Mouse (Mus musculus) heart, adult 11 months (tissue): ENCODE data around the gene Mras.
A peak's percentile ranks its signal among the peaks of the same experiment; 100 is the strongest.

Source experiments
- DNase-seq: peaks from one replicate; pipeline ENCODE4 v3.0.0; 2022

Gene Mras

DNA sequence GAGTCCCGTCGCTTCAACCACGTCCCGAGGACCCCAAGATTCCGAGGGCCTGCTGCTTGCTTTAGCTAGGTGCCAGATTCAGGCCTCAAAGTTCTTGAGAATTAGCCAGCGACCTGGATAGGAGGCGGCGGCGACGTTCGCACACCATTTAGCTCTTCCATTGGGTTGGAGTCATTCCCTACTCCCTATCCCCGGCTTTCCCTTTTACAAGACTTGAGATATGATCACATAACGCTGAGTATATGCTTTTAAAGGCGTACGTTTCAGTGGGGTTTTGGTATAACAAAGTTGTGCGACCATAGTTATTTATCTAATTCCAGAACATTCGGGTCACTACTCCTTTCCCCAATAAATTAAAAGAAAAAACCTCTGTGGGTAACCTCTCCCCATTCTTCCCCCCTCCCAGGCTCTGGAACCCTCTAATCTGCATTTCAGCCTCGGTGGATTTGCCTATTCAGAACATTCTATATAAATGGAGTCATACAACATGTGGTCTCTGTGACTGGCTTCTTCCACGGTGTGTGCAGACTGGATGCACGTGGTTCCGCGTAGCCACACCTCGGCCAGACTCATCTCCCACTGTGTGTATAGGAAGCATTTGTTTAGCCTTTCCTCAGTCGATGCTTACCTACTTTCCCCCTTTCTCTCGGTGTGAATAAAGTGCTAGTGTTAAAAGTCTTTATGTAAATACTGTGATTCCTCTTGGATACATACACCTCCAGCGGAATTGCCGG lies at the start of gene Mras:
Gene Mras (minus strand): TSS at position 351 of the 734 bp plus-strand sequence.
- peak; percentile 84 for DNase-seq

DNA sequence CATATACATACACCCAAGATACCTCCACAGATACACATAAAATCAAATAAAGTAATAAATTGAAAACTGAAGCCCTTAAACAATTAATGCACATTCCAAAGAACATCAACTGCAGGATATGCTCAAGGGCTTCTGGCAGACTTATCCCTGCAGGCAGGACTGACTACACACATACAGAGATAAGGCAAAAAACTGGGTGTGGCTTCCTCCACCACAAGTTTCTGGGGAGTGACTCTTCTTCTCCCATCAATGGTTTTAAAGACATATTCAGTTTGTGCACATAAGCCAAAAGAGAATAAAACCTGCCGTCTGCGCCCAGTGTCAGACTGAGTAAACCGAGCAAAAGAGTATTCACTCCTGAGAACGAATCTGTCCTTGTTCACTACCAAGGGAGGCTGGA lies 48.0 kb upstream of the Mras start:
- peak; percentile 37 for DNase-seq

- no peak for DNase-seq
Observed at GRCm38 (mm10) chr9:99484632-99485031, 47.5 kb upstream of the Mras start.

GRCm38 (mm10) chr9:99483191-99483590 lies 46.0 kb upstream of the Mras start:
- DNase-seq = no peak

- DNase-seq = no peak
Observed at GRCm38 (mm10) chr9:99480764-99481163, 43.6 kb upstream of the Mras start.

DNA sequence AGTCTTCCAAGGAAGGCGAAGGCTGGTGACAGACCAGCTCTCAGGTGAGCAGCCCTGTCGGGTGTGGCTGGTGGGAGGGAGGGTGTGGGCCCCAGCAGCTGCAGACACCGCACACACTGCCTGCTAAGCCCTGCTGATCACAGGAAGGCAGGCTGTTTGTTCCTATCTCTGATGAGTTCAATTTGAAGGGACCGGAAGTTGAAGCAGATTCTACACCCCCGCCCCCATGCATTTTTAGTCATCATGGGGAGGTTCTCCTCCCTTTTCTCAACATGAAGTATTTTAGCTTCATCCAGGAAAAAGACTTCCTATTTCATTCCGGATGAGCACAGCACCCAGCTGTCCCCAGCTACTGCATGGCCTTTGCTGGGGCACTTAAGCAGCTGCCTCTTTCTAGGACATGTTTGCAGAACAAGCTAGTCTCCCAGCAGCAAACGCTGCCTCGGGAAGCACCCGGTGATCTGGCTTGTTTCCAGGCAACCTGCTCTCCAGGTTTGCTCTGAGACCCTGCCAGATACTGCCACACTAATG lies 42.1 kb upstream of the Mras start:
- peak; percentile 90 for DNase-seq

DNA sequence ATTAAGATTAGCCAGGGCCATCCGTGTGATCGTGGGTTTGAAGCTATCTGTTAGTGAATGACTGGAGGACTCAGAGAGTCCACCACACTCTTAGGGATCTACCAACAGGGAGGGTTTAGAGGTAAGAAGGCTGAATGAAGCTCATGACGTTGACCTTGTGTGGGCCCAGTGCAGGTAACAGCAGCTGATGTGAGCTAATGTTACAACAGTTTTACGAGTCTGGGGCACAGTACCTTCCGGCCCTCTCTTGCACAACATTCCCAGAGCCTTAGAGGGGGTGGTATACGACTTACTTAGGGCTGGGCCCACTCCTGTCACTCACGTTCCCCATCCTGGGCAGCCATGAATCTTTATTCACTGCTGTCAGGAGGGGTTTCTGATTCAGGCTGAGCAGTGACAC lies 34.2 kb upstream of the Mras start:
- DNase-seq = no peak

DNA sequence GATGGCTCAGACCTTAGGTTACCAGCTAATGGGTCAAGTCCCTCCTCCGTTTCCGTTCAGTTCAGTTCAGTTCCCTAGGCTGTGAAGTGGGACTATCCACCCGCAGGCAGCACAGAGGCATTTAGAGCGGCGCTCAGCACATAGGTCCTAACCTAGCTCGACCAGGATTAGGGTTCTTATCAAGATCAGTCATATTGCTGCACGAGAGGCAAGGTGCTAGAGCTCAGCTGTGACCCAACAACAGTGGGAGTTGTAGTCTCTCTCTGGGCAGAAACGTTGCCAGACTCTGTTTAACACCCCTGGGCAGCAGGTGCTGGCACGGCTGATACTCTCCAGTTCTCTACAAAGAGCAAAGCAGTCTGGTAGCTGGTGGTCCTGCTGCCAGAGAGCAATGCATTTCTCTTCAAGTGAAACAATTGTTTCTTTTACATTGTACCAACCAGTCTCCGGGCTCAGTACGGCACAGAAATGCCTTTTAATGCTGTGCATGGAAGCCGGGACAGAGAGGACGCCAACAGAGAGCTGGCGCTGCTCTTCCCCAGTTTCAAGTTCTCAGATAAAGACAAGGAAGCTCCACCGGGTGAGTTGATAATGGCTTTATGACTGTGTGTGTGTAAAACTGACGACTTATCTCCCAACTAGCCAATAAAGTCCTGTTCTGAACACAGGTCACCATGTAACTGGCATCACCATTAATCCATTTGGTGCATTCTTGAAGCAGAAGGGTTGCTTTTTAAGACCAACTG lies 33.3 kb upstream of the Mras start:
- peak; percentile 79 for DNase-seq

DNA sequence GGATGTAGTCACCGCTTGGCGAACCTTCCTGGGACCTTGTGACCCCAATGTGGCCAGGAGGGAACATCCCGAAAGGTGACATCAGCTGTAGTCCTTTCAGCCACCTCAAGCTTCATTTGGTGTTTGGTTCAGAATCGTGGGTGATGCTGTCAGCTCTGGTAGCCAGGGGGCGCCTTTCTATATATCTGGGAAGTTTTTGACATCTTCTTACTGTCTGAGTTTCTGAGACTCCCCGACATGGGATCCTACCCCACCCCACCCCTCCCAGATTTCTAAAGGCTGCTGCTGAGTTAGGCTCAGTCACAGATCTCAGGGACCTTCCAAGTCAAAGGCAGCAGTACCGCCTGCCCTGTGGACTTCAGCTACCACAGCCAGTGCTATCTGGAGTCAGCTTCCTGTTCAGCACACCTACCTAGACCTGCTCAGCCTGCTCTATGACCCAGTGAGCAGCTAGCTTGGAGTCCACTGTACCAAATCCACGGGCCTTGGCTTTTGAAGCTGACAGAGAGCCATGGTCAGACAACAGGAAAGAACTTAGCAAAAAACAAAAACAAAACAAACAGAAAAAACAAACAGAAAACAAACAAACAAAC lies 32.6 kb upstream of the Mras start:
- no peak for DNase-seq

GRCm38 (mm10) chr9:99468572-99468971 lies 31.4 kb upstream of the Mras start:
- DNase-seq = no peak

DNA sequence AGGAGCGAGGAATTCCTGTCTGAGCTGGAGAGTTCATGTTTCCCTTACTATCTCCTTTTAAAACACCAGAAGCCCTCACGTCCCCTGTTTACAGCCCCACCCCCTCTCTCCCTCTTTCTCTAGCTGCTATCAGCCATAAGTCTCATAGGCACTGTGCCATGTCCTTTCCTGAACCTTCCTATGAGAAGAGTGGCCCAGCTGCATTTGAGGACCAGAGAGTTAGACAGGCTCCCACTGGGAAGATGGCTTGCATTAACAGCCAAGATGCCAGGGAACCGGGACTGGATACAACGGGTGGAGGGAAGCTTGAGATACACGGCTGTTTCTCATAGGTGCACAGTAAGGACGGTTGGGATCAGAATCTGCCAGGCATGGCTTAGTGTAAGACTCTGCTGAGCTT lies 27.7 kb upstream of the Mras start:
- no peak for DNase-seq

DNA sequence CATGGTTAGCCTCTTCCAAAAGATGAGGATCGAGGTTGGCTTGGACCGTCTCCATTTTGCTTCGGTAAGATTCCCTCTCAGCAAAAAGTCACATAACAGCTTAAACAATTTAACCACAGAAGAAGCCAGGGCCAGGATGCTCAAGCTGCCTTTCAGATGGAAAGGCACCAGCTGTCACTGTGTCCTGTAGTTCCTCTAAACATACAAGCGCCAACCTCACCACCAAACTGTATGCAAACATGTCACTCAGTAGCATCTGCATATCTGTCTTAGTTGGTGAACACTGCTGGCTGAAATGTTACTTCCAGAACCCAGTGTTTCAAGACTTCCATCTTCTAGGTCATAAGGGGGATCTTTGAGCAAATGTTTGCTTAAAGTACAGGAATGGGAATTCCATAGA lies 22.5 kb upstream of the Mras start:
- DNase-seq = no peak

DNA sequence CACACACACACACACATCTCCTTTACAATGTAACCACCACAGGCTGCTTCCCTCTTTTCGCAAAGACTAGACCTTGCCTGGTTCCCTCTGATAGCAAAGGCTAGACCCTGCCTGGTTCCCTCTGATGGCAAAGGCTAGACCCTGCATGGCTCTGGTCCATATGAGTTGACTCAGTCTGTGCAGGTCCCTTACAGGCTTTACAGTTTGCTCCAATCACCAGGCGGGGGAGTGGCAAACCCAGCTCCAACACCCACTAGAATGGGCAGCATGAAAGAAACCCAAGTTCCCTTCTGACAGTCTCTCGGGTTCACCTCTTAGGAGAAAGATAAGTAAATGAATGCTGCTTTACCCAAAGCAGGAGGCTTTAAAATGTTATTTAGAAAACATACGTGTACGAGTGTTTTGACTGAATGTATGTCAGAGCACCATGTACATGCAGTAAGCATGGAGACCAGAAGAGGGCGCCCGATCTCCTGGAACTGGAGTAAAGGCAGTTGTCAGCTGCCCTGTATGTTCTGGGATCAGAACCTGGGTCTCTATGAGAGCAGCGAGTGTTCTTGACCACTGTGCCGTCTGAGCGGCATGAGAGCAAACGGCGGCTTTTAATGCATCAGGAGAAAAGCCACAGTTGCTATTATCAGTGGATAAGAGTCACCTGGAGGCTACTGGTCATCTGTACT lies 21.5 kb upstream of the Mras start:
- DNase-seq = no peak

- DNase-seq = no peak
Observed at GRCm38 (mm10) chr9:99454211-99454610, 17.0 kb upstream of the Mras start.

GRCm38 (mm10) chr9:99451161-99451560 lies 14.0 kb upstream of the Mras start, which contains the start of gene Nme9:
TSS of gene Nme9 (plus strand) at chr9:99451475.
- no peak for DNase-seq

DNA sequence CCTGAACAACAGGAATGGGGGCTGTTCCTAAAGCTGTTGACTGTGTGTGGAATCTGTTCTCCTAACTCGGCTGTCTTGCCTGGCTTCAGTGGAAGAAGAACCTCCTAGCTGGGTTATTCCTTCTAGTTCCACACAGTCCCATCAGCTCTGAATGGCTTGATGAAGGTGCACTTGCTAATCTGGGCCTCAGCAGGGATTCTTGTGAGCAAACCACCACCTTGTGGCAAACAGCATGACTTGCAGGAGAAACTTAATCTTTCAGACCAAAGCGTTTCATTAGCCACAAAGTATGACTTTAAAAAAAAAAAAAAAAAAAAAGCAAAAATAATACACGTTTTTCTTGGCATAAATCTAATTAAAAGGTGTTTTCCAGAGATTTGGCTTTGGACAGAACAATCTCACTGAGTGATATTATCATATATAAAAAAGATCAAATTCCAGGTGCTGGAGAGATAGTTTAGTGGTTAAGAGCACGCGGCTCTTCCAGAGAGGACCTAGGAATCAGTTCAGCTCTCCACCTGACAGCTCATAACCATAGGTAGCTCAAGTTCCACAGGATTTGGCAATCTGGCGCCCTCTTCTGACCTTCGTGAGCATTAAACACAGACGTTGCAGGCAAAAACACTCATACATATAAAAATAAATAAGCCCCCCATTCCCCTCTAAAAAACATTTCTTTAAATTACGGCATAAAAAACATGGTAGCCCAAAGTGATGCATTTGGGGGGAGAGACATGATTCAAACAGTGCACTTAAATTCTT lies 12.9 kb upstream of the Mras start:
- DNase-seq = no peak

DNA sequence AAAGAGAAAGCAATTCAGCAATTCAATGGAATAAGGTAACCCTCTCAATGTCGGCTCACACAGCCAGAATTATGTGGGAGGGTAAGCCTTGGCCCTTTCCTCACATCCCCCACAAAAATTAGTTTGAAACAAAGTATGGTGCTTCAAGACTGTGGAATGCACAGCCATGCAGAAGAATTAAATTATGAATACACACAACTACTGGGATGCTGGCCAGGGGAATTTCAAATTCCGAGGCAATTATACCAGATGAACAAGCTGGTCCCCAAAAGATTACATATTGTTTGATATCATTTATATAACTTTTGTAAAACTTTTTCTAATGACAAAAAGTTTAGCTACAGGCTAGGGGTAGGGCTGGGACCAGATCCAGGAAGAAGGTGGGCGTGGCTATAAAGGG lies 10.1 kb upstream of the Mras start:
- DNase-seq = no peak

GRCm38 (mm10) chr9:99446259-99446658 lies 9.1 kb upstream of the Mras start:
- DNase-seq = no peak

GRCm38 (mm10) chr9:99444590-99445178 lies 7.5 kb upstream of the Mras start:
- no peak for DNase-seq

DNA sequence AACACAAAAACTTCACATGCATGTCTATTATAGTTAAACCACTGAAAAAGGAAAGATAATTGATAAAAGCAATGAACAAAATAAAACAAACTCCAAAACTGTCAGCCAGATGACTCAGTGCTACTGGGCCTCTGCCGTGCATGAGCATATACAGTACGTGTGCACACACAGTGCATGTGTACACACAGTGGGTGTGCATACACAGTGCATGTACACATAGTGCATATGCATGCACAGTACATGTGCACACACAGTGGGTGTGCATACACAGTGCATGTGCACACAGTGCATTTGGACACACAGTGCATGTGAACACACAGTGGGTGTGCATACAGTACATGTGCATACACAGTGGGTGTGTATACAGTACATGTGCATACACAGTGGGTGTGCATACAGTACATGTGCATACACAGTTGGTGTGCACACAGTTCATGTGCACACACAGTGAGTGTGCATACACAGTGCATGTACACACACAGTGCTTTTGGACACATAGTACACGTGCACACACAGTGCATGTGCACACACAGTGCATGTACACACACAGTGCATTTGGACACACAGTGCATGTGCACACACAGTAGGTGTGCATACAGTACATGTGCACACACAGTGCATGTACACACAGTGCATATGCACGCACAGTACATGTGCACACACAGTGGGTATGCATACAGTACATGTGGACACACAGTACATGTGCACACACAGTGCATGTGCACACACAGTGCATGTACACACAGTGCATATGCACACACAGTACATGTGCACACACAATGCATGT lies 4.7 kb upstream of the Mras start:
- DNase-seq = no peak

GRCm38 (mm10) chr9:99440941-99441340 lies 3.8 kb upstream of the Mras start:
- no peak for DNase-seq
